Comparison of ENCODE assay signal across 23 mouse cellular contexts in the genomic region with DNA sequence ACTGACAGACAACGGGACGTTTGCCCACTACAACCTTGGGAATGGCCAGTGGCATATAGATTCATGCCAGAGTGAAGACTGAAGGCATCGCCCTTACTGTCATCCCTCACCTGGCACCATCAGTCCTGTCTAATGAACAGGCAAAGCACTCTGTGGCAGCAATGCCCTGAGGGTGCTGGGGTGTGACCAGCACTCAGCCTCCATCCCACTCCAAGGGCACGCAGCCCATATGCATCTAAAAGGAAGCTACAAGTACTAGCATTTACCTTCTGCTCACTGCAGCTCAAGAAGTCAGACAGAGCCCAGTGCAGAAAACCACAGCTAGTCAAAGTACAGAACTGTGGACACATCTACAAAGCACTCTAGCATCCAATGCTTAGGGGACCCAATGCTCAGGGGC.
"Had no signal": no experiment of that assay in that cellular context is flagged by ENCODE, and none has a peak within 500 bp of the region (broad histone marks: within the 10 kb centered on the region; RNA-seq: fewer than 3 reads in every experiment).

No protein-coding gene starts in this region.

- DNase-seq: cerebellum, postnatal 36 days; embryo, embryonic 11 days; forebrain, postnatal 0 days; gastrocnemius, adult 2 months; gastrocnemius, postnatal 10 days; gastrocnemius, postnatal 14 days; gastrocnemius, postnatal 25 days; heart, adult 11 months; heart, adult 18-20 months; heart, adult 2 months had no signal

- H3K27me3 ChIP-seq: embryonic facial prominence, embryonic 12.5 days; embryonic facial prominence, embryonic 13.5 days; embryonic facial prominence, embryonic 15.5 days; forebrain, embryonic 12.5 days; forebrain, embryonic 13.5 days; forebrain, embryonic 15.5 days; heart, embryonic 12.5 days had no signal

- H3K9ac ChIP-seq: embryonic facial prominence, embryonic 12.5 days; embryonic facial prominence, embryonic 13.5 days; embryonic facial prominence, embryonic 15.5 days; forebrain, embryonic 12.5 days; forebrain, embryonic 13.5 days; forebrain, embryonic 15.5 days; forebrain, postnatal 0 days; heart, embryonic 12.5 days had no signal

- H3K27ac ChIP-seq: embryonic facial prominence, embryonic 10.5 days; embryonic facial prominence, embryonic 12.5 days; embryonic facial prominence, embryonic 13.5 days; embryonic facial prominence, embryonic 15.5 days; forebrain, embryonic 10.5 days; forebrain, embryonic 12.5 days; forebrain, embryonic 13.5 days; forebrain, embryonic 15.5 days; gastrocnemius, adult 2 months; heart, adult 2 months; heart, embryonic 10.5 days had no signal

- H3K36me3 ChIP-seq: embryonic facial prominence, embryonic 12.5 days; embryonic facial prominence, embryonic 15.5 days had no signal

- H3K4me3 ChIP-seq: embryonic facial prominence, embryonic 10.5 days; embryonic facial prominence, embryonic 12.5 days; embryonic facial prominence, embryonic 13.5 days; embryonic facial prominence, embryonic 15.5 days; erythroblast, embryonic 14.5 days; forebrain, embryonic 10.5 days; forebrain, embryonic 12.5 days; forebrain, embryonic 13.5 days; forebrain, embryonic 15.5 days; gastrocnemius, adult 2 months; heart, adult 2 months; heart, embryonic 10.5 days; heart, embryonic 12.5 days had no signal

- H3K9me3 ChIP-seq: embryonic facial prominence, embryonic 10.5 days; embryonic facial prominence, embryonic 12.5 days; embryonic facial prominence, embryonic 13.5 days; embryonic facial prominence, embryonic 15.5 days; forebrain, embryonic 10.5 days; forebrain, embryonic 12.5 days; forebrain, embryonic 13.5 days; forebrain, embryonic 15.5 days; heart, embryonic 10.5 days; heart, embryonic 12.5 days had no signal

- H3K4me2 ChIP-seq: embryonic facial prominence, embryonic 12.5 days; embryonic facial prominence, embryonic 13.5 days; embryonic facial prominence, embryonic 15.5 days; forebrain, embryonic 12.5 days; forebrain, embryonic 13.5 days; forebrain, embryonic 15.5 days; heart, embryonic 11.5 days; heart, embryonic 12.5 days had no signal

- H3K4me1 ChIP-seq: embryonic facial prominence, embryonic 10.5 days; embryonic facial prominence, embryonic 12.5 days; embryonic facial prominence, embryonic 13.5 days; embryonic facial prominence, embryonic 15.5 days; forebrain, embryonic 10.5 days; forebrain, embryonic 12.5 days; forebrain, embryonic 13.5 days; forebrain, embryonic 15.5 days; heart, embryonic 10.5 days; heart, embryonic 12.5 days had no signal

- ATAC-seq: forebrain, embryonic 13.5 days; forebrain, embryonic 15.5 days; forebrain, embryonic 16.5 days had no signal
